Mouse (Mus musculus): ENCODE data around the gene Psmg1. TPM values are rescaled to one million over a fixed set of nuclear protein-coding genes. Genes with fewer than 3 reads are reported as not detected.
"Not testable (repeated sequence)": the region's sequence is repeated elsewhere in the genome, so short reads cannot be mapped to it uniquely, and the experiment has no call there.

Gene Psmg1
- total RNA-seq, 2 experiments from 2014 or later: 22.2 to 24.6 TPM

- DNase-seq (ENCODE audit: low spot score in 2 of 2): not testable (repeated sequence)
Measured at GRCm38 (mm10) chr16:95960689-95961088, 30.1 kb downstream of the Psmg1 start.

- DNase-seq (ENCODE audit: low spot score in 2 of 2): no peak
Measured at GRCm38 (mm10) chr16:95958080-95958479, 32.7 kb downstream of the Psmg1 start.

DNA sequence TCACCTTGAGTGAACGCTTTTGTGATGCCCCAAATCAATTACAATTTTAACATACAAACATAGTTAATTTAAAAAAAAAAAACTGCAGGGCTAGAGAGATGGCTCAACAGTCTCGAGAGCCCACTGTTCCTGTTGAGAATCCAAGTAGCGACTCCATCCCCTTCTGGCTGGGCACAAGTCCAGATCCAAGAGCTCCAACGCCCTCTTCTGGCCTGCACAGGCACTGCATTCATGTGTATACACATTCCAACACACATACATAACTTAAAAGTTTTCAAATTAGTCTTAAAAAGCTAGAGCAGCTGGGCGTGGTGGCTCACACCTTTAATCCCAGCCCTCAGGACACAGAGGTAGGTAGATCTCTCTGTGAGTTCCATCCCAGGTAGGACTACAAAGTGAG lies 34.1 kb downstream of the Psmg1 start:
- DNase-seq (ENCODE audit: low spot score in 2 of 2): no peak

- no peak for DNase-seq (ENCODE audit: low spot score in 2 of 2)
Measured at GRCm38 (mm10) chr16:95955716-95956346, 34.9 kb downstream of the Psmg1 start.

DNA sequence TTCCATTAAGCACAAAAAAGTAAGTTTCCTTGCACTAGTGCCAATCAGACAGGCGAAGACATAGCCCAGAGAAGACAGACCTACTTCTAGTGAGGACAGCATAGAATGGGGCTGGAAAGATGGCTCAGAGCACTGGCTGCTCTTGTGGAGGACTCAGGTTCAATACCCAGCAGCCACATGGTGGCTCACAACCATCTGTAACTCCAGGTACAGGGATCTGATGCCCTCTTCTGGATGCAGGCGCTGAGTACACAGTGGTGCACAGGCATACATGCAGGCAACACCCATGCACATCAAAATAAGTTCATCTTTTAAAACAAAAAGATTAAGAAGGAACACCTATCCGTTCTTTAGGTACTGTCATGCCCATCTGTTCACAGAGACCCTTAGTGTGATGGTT lies 36.4 kb downstream of the Psmg1 start:
- DNase-seq (ENCODE audit: low spot score in 2 of 2): no peak

DNA sequence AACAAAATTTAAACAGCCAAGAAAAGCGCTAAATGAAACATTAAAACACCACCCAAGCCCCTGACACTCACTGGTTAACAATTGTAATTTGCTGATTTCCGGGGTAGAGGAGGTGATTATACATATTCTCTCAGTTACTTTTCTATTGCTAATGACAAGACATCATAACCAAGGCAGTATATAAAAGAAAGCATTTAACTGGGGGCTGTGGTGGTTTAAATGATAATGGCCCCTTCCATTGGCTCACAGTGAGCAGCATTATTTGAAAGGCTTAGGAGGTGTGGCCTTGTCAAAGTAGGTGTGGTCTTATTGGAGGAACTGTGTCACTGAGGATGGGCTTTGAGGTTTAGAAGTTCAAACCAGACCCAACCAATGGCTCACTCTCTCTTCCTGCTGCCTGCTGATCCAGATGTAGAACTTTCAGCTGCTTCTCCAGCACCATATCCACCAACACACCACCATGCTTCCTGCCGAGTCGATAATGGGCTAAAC lies 37.6 kb downstream of the Psmg1 start:
- no peak for DNase-seq (ENCODE audit: low spot score in 2 of 2)

GRCm38 (mm10) chr16:95951471-95951870 lies 39.3 kb downstream of the Psmg1 start:
- DNase-seq (ENCODE audit: low spot score in 2 of 2): no peak

- DNase-seq (ENCODE audit: low spot score in 2 of 2): peak; percentile 40 to 72
Measured at GRCm38 (mm10) chr16:95945389-95946311, 45.1 kb downstream of the Psmg1 start.

- DNase-seq (ENCODE audit: low spot score in 2 of 2): no peak
Measured at GRCm38 (mm10) chr16:95943186-95943585, 47.6 kb downstream of the Psmg1 start.

GRCm38 (mm10) chr16:95941575-95941974 lies 49.2 kb downstream of the Psmg1 start:
- DNase-seq (ENCODE audit: low spot score in 2 of 2): no peak

GRCm38 (mm10) chr16:95935495-95935961 lies 55.2 kb downstream of the Psmg1 start:
- no peak for DNase-seq (ENCODE audit: low spot score in 2 of 2)

GRCm38 (mm10) chr16:95932860-95933259 lies 57.9 kb downstream of the Psmg1 start:
- DNase-seq (ENCODE audit: low spot score in 2 of 2): no peak

- DNase-seq (ENCODE audit: low spot score in 2 of 2): no peak
Measured at GRCm38 (mm10) chr16:95931509-95931908, 59.3 kb downstream of the Psmg1 start.

Small RNA genes lying within 50 kb of the gene (microRNA-seq; reads per million reads assigned to microRNA genes)
- not detected for gene Gm27833

Other genes starting within 250 kb of the Psmg1 start
- 100 to 1,000 TPM; 118 to 133 TPM for gene Brwd1, start 91.6 kb upstream of the Psmg1 start, total RNA-seq (2021)
- gene Hmgn1, start 136.8 kb upstream of the Psmg1 start, total RNA-seq (2021): 100 to 1,000 TPM; 172 to 185 TPM
- 10 to 100 TPM; 14.0 to 18.1 TPM for gene Wrb, start 154.4 kb upstream of the Psmg1 start, total RNA-seq (2021)
- 1 to 10 TPM; 1.6 to 2.0 TPM for gene Lca5l, start 201.3 kb upstream of the Psmg1 start, total RNA-seq (2021)
- 100 to 1,000 TPM; 439 to 518 TPM for gene Sh3bgr, start 209.5 kb upstream of the Psmg1 start, total RNA-seq (2021)
- gene B3galt5, start 244.8 kb upstream of the Psmg1 start, total RNA-seq (2021): under 1 TPM; 0.10 to 0.23 TPM

Data from gastrocnemius, postnatal 4 days (tissue).